Mouse (Mus musculus): ENCODE results near the gene Tbx21. TPM values are rescaled to one million over a fixed set of nuclear protein-coding genes. Genes with fewer than 3 reads are reported as not detected.

The Tbx21 gene
- 0.14 and 0.22 TPM in 2 replicates for polyA plus RNA-seq (2012; rRNA removed)

DNA sequence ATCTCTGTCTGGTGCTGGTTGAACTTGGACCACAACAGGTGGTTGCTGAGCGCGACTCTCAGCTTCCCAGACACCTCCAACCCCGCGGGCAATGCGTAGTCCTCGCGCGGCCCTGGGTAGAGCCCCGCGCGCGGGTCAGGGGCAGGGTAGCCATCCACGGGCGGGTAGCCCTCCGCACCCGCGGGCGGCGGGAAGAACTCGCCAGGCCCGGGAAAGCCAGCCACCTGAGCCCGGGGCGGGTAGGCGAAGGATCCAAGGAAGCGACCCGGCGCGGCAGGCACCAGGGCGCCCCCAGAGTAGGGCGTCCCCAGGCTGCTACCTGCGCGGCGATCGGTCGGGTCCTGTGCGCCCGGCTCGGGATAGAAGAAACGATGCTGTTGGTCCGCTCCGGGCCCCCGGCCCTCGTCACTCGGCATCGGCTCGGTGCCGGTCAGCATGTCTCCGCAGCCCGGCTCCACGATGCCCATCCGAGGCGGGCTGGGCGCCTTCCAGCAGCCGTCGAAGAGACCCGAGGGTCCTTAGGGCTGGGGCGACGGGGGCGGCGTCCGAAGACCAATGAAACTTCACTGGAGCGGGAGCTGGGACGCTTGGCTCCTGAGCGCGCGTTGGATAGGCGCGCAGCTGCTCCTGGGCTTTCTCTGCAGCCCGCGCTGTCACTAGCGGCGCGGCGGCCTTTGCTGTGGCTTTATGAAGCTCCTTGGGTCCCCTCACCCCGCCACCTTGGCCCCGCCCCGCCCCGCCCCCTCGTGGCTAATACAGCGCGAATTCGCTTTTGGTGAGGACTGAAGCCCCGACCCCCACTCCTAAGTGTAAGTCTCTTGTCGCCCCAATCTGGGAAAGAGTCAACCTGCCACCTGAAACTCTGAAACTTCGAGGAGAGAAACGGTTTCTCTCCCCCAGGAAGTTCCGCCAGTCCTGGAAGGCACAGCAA, at the start of gene Tbx21:
Tbx21 (minus strand) TSS at position 661 of the 931 bp plus-strand sequence.
- Histone ChIP-seq H3K4me1 (ENCODE audit: control insufficient read depth, insufficient read depth, low read length) (peaks cover 5% of the 10 kb centered on the region), H3K27me3 (ENCODE audit: control insufficient read depth, insufficient read depth, low read length) (no peaks in the 10 kb centered on the region), H3K36me3 (ENCODE audit: control insufficient read depth, insufficient read depth, low read length) (no peaks in the 10 kb centered on the region), H3K4me3 (ENCODE audit: control insufficient read depth, low read depth, low read length) (peak within 1 kb of the TSS; percentile 32), H3K27ac (ENCODE audit: control insufficient read depth, insufficient read depth, low read depth, low read length) (no peak within 1 kb of the TSS)
- TF ChIP-seq POLR2A (IDR thresholded peaks at IDR 0.05; ENCODE audit: control insufficient read depth, low read depth, low read length) (no peak), CTCF (IDR thresholded peaks at IDR 0.05; ENCODE audit: control insufficient read depth, insufficient read depth, insufficient replicate concordance, low read depth, low read length) (no peak)

DNA sequence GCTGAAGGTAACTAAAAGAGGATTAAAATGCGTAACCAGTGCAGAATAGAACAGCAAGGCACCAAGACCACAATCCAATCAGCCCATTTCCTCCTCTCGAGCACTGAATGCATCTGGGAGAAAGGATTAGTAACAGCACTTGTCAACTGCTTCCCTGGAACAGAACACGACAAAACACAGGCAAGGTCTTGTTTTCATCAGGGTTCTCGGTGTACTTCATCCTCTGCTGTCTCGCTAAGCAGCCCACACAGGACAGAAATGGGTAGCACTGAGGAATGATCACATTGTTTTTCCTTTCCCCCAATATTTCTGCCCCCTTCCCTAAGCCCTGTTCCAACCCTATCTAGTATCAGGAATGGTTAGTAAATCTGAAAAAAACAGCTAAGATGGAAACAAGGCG, 45.2 kb upstream of the Tbx21 start:
- TF ChIP-seq CTCF (IDR thresholded peaks at IDR 0.05; ENCODE audit: control insufficient read depth, insufficient read depth, insufficient replicate concordance, low read depth, low read length) (no peak), POLR2A (IDR thresholded peaks at IDR 0.05; ENCODE audit: control insufficient read depth, low read depth, low read length) (no peak)
- no peaks in the 10 kb centered on the region for H3K4me1 ChIP-seq (ENCODE audit: control insufficient read depth, insufficient read depth, low read length)
- H3K27me3 ChIP-seq (ENCODE audit: control insufficient read depth, insufficient read depth, low read length), result no peaks in the 10 kb centered on the region
- peaks cover 8% of the 10 kb centered on the region; the same call in 1 of the 2 replicates for H3K36me3 ChIP-seq (ENCODE audit: control insufficient read depth, insufficient read depth, low read length)
- H3K4me3 ChIP-seq (ENCODE audit: control insufficient read depth, low read depth, low read length), result no peak overlapping the region
- H3K27ac ChIP-seq (ENCODE audit: control insufficient read depth, insufficient read depth, low read depth, low read length), result no peak overlapping the region

GRCm38 (mm10) chr11:97156999-97157398, 41.9 kb upstream of the Tbx21 start:
- TF ChIP-seq CTCF (IDR thresholded peaks at IDR 0.05; ENCODE audit: control insufficient read depth, insufficient read depth, insufficient replicate concordance, low read depth, low read length) (no peak), POLR2A (IDR thresholded peaks at IDR 0.05; ENCODE audit: control insufficient read depth, low read depth, low read length) (no peak)

DNA sequence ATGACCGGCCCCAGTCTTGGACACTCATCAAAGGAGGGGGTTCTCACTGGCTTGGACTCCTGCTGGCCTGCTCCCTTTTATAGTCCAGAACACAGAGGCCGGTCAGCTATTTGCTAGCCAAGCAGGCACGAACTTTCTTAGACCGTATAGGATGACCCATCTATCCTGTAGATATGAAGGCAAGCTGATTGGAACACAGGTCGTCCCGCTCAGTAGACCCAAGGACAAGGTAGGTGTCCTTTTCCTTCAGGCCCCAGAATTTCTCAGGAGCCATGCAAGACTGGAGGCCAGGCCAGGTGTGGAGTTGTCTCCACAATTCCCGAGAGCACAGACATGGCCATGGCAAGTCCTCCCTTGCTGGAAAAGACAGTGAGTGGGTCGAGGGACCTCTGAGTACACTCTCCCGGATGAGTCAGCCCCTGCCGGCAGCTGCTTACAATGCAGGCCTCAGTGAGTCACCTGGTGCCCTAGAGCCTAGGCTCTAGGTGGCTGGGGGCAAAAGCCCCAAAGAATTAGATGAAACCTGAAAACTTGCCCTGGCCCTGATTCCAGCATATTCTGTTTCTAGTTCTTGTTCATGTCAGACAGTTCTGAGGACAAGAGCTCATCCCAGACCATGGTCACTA, 37.6 kb upstream of the Tbx21 start:
- H3K27me3 ChIP-seq (ENCODE audit: control insufficient read depth, insufficient read depth, low read length), result no peaks in the 10 kb centered on the region
- peaks cover 10% of the 10 kb centered on the region for H3K4me1 ChIP-seq (ENCODE audit: control insufficient read depth, insufficient read depth, low read length)
- H3K4me3 ChIP-seq (ENCODE audit: control insufficient read depth, low read depth, low read length), result no peak overlapping the region
- H3K27ac ChIP-seq (ENCODE audit: control insufficient read depth, insufficient read depth, low read depth, low read length), result no peak overlapping the region
- TF ChIP-seq POLR2A (IDR thresholded peaks at IDR 0.05; ENCODE audit: control insufficient read depth, low read depth, low read length), result no peak
- no peak for TF ChIP-seq CTCF (IDR thresholded peaks at IDR 0.05; ENCODE audit: control insufficient read depth, insufficient read depth, insufficient replicate concordance, low read depth, low read length)
- H3K36me3 ChIP-seq (ENCODE audit: control insufficient read depth, insufficient read depth, low read length), result no peaks in the 10 kb centered on the region

More at GRCm38 (mm10) chr11:97156999-97157398, 41.9 kb upstream of the Tbx21 start:
- no peak overlapping the region for H3K4me3 ChIP-seq (ENCODE audit: control insufficient read depth, low read depth, low read length)
- H3K4me1 ChIP-seq (ENCODE audit: control insufficient read depth, insufficient read depth, low read length), result peaks cover 2% of the 10 kb centered on the region
- no peaks in the 10 kb centered on the region; the same call in 1 of the 2 replicates for H3K36me3 ChIP-seq (ENCODE audit: control insufficient read depth, insufficient read depth, low read length)
- H3K27me3 ChIP-seq (ENCODE audit: control insufficient read depth, insufficient read depth, low read length), result no peaks in the 10 kb centered on the region
- no peak overlapping the region for H3K27ac ChIP-seq (ENCODE audit: control insufficient read depth, insufficient read depth, low read depth, low read length)

DNA sequence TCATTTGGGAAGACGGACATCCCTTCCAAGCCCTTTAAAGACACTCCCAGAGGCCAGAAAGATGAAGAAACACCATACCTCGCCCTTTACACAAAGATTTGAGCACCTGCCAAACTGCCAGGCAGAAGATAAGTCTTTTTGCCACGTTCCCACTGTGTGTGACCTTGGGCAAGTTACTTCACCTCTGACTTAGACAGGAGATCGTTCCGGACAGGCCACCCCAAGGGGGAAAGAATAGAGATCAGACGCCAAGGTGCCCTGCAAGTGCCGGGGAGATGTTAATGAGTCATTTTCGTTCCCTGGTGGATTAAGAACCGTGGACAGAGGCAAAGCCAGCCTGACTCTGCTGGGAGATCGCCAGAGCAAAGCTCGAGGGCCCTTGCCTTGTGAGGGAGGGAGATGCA, 36.9 kb upstream of the Tbx21 start:
- Histone ChIP-seq H3K36me3 (ENCODE audit: control insufficient read depth, insufficient read depth, low read length) (no peaks in the 10 kb centered on the region), H3K27ac (ENCODE audit: control insufficient read depth, insufficient read depth, low read depth, low read length) (no peak overlapping the region), H3K4me1 (ENCODE audit: control insufficient read depth, insufficient read depth, low read length) (peaks cover 10% of the 10 kb centered on the region), H3K4me3 (ENCODE audit: control insufficient read depth, low read depth, low read length) (no peak overlapping the region), H3K27me3 (ENCODE audit: control insufficient read depth, insufficient read depth, low read length) (no peaks in the 10 kb centered on the region)
- TF ChIP-seq POLR2A (IDR thresholded peaks at IDR 0.05; ENCODE audit: control insufficient read depth, low read depth, low read length) (no peak), CTCF (IDR thresholded peaks at IDR 0.05; ENCODE audit: control insufficient read depth, insufficient read depth, insufficient replicate concordance, low read depth, low read length) (no peak)

- H3K27me3 ChIP-seq (ENCODE audit: control insufficient read depth, insufficient read depth, low read length), result no peaks in the 10 kb centered on the region
- peak within 1 kb of the TSS; percentile 49 for H3K4me3 ChIP-seq (ENCODE audit: control insufficient read depth, low read depth, low read length)
- H3K27ac ChIP-seq (ENCODE audit: control insufficient read depth, insufficient read depth, low read depth, low read length), result peak within 1 kb of the TSS; percentile 0; the same call in 1 of the 2 replicates
- no peaks in the 10 kb centered on the region for H3K36me3 ChIP-seq (ENCODE audit: control insufficient read depth, insufficient read depth, low read length)
- peaks cover 10% of the 10 kb centered on the region for H3K4me1 ChIP-seq (ENCODE audit: control insufficient read depth, insufficient read depth, low read length)
- TF ChIP-seq CTCF (IDR thresholded peaks at IDR 0.05; ENCODE audit: control insufficient read depth, insufficient read depth, insufficient replicate concordance, low read depth, low read length) (no peak), POLR2A (IDR thresholded peaks at IDR 0.05; ENCODE audit: control insufficient read depth, low read depth, low read length) (no peak)
Observed at GRCm38 (mm10) chr11:97151343-97151801, 36.2 kb upstream of the Tbx21 start, which contains the start of gene Tbkbp1. Tbkbp1 (minus strand) TSS chr11:97151495.
